Mouse (Mus musculus) layer of hippocampus, adult 18-20 months (tissue): ENCODE data around the gene Gramd1b. TPM values are rescaled to one million over a fixed set of nuclear protein-coding genes. Genes with fewer than 3 reads are reported as not detected.

Source experiments
- DNase-seq, 2 experiments: peaks; one replicate each; pipeline ENCODE4 v3.0.0; 2022; ENCODE audit warnings: low spot score in 2 of 2
- long read RNA-seq: library from polyadenylated mRNA; stranded (forward); transcript quantifications from one replicate; pipeline ENCODE4 v2.0.0, GENCODE M21; 2021
- total RNA-seq, 2 experiments: library from RNA; stranded (reverse); gene quantifications; 2 replicates each; pipeline ENCODE4 v1.2.3; 2021

The Gramd1b gene
- 100 to 1,000 TPM; 146 to 159 TPM for total RNA-seq
- long read RNA-seq, full-length matches to known transcripts = 5 of 55 reads
- long read RNA-seq, partial matches to known transcripts = 41 of 55 reads
- long read RNA-seq, other reads (novel, unspliced or antisense) = 9 of 55 reads

DNA sequence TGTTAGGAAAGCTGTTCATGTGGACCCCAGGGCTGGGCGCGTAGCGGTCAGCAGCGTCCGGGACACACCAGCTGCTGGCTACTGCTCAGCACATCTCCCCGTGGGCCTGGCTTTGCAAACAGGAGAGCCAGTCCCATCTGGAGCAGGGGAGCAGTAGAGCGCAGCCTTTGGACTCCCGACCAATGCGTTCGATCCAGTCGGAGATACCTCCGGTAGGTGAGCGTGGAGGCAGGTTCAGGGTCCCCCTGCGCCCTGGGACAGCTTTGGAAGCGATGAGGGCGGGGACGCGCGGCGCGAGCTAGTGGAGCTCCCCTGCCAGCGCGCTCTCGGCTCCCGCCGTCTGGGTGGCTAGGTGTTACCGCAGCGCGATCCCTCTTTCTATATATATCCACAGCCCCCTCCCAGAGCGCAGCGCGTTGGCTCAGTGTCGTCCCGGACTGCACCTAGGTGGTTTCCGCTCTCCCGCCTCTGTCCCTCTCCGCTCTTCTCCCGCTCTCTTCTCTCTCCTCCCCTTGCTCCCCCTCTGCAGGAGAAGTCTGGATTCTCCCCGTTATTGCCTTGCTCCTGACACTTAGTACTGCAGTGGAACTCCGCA, at the start of gene Gramd1b:
Gramd1b (minus strand) TSS at position 357 of the 595 bp plus-strand sequence.
- DNase-seq = no peak

GRCm38 (mm10) chr9:40578726-40579625, 47.8 kb upstream of the Gramd1b start:
- DNase-seq = no peak

DNA sequence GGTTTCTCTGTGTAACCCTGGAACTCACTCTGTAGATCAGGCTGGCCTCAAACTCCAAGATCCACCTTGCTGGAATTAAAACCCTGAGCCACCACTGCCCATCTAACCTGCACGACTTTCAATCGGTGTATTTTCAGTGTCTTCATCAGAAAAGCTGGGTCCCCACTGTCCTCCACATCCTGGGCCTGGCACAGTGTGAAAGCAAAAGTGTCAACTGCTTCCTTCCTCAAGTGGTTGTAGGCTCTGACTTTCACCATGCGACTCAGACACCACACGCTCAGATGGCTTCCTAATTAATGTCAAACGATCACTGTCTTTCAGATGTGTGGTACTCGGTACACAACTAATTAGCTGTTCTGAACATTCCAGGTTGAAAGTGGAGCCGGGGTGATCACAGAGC, 45.9 kb upstream of the Gramd1b start:
- DNase-seq = no peak

DNA sequence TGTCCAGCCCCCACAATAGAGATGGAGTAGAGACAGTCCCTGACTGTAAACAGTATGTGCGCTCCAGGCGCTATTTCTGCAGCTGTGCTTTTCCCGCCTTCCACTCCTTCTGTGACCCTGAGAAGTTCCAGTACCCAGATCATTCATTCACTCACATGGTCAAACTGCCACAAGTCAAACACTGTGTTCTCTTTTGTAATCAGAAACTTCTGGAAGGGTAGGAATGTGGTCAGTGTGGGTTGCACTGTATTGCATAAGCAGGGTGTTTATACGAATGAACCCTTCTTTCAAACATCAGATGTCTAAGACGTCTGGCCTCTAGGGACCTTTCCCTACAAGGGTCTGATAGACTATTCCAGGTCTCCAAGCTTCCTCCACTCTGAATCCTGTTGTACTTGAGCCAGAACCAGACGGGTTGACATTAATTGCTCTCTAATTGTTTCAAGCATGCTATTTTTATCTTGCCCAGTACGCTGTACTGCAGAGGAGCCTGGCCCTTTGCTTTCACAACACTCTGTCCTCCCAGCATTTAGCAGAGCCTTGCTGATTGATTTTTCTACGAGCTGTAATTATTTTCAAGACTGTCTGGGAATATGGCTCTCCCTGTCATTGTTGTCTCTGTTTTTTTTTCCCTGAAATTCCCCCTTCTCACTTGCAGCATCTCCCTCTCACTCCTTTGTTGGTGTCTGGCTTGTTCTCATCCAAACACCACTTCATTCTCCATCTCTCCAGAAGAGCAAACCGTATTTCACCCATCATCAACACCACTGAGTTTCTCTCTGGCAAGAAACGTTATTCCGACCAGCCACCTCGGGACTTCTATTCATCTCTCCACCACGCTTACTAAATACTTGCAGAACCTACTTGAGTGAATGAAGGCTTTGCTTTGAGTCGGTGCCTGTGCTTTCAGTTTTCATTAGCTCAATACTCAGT, 44.1 kb upstream of the Gramd1b start:
- no peak for DNase-seq

DNA sequence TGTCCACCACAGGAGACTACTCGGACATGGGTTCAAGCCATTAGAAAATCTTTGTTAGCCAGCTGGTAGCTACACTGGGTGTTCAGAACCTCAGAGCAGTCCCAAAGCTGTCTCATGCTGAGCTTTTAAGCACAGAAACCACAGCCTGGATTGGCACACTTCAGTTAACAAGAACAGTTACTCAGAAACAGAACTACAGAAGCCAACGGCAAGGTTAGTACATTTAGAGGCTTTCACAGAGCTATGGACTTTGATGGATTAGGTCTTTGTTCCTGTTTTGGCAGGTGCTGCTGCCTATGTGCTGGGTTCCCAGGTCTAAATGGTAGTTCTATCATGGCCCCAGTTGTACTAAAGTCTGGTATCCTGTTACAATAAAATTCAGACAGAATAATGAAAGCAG, 40.1 kb upstream of the Gramd1b start:
- DNase-seq = no peak

DNA sequence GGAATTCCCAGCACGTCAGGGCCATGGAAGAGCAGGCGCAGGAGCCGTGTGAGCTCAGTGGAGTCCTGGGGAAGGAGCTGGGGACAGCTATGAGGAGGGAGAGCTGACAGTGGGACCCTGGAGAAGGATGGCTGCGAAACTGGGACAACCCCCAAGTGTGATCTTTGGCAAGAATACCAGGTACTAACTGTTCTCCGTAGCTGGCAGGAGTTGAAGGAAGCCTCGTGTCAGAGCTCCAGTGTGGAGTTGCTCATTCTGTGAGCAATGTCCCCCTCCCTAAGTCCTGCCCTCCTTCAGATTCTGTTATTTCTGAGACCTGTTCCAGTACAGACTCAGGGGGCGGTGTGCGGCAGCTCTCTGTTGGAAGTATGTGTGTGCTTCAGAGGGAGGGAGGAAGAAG, 36.9 kb upstream of the Gramd1b start:
- DNase-seq = peak in 1 of 2 experiments; percentile 39

- no peak for DNase-seq
Observed at GRCm38 (mm10) chr9:40563750-40564149, 32.6 kb upstream of the Gramd1b start.

DNA sequence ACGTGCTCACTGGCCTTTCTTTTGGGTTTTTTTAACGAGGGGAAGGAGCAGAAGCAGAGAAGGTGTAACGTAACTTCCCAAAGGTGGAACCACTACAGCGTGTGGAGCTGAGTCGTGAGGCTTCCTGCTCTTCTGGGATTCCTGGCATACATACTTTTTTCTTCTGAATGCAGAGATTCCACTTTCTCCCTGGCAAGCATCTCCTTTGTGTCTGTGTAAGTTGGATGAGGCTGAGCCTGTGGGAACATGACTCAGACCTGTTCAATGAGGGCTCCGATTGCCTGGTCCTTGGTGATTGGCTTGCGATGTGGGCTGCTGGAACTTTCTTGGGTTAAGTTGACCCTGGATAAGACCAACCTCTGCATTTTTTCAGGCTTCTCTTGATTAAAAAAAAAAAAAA, 28.5 kb upstream of the Gramd1b start:
- no peak for DNase-seq

DNA sequence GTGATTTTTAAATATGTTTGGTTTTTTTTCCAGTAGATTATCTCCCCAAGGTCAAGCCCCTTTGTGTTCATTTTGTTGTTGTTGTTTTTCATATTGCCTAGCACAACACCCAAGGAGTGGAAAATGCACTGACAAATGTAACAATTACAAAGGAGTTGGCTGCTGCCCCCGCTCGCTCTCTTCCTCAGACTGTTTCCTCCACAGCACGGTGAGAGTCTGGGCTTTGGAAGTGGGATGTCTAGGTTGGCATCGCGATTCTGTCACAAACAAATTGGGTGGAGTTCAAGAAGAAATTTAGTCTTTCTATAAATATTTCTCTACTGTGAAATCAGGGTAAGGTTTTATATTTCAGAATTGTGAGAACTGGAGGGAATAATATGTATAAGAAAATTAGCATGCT, 26.6 kb upstream of the Gramd1b start:
- no peak for DNase-seq

GRCm38 (mm10) chr9:40556396-40556795, 25.2 kb upstream of the Gramd1b start:
- DNase-seq = no peak

DNA sequence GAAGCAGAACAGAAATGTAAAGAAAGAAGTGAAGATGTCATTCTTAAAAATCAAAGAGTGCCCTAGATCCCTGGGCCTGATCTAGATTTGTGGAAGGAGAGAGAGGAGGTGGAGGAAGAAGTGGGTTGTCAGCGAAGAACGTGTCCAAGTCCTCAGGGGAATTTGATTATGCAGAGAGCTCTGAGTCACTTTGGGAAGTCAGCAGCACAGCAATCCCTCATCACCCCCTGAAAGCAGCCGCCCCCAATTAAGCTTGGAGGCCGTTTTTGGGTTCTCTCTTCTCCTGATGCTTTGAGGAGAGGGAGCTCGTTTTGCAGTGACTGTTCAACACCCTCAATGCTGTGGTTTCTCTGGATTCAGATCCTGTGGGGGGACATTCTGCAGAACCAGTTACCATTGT, 24.1 kb upstream of the Gramd1b start:
- DNase-seq = no peak

- no peak for DNase-seq
Observed at GRCm38 (mm10) chr9:40547876-40548275, 16.7 kb upstream of the Gramd1b start.

GRCm38 (mm10) chr9:40545193-40545592, 14.0 kb upstream of the Gramd1b start:
- DNase-seq = no peak

GRCm38 (mm10) chr9:40539588-40540140, 8.5 kb upstream of the Gramd1b start:
- no peak for DNase-seq

DNA sequence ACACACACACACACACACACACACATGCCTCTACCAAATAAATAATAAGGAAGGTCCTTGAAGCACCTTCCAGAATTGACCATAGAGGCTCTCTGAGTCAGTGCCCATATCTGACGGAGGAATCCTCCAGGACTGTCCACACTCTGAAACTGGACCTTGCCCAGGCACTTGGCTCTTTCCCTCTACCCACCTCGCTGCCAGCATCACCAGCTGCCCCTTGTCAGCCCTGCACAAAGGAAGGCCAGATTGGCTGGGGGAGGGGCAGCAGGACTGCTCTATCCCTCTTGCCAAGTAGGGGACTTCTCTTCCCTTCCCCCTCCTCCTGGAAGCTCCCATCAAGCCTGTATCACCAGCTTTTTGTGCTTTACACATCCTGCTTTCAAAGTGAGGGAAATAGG, 6.5 kb upstream of the Gramd1b start:
- peak in 1 of 2 experiments; percentile 41 for DNase-seq

DNA sequence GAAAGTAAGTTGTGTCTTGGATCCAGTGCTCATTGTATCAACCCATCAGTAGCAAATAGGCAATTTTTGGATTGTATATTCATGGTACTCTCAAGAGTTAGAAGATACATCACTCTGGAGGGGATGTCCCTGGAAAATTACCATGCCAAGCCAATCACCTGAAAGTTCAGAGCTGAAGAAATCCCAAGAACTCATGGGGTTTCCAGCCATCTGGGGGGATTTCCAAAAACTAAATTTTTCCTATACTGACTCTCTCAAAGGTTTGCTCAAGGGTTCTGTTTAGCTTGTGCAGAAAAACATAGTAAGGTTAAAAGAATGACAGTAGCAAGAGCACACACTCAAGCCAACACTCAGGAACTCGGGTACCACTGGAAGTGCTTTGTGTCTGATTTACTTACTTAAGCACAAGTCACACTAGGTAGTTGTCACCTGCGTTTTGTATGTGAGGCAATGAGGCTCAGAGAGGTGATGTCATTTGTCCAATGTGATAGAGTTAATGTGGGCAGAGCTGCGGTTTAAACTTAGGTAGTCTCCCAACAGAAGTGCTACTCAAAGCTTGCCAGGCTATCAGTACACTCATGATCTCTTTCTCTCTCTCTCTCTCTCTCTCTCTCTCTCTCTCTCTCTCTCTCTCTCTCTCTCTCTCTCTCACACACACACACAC, 6.0 kb upstream of the Gramd1b start:
- DNase-seq = no peak

DNA sequence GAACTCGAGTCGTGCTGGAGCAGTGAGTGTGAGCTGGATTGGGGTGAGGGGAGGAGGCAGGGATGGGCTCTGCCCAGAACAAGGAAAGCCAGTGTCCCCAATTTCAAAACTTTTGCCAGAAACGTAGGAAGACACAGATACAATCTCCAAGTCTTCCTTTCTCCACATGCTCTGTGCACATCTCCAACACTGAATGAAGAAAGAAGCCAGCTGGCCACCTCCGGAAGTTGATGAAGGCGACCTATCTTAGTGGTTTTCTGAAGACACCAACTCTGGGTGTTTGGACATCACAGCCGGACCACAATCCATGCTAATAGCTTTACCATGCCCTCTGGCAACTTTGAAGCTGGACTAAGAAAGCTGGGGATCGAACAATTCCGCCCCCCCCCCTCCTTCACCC, 647 bp downstream of the Gramd1b start:
- no peak for DNase-seq

DNA sequence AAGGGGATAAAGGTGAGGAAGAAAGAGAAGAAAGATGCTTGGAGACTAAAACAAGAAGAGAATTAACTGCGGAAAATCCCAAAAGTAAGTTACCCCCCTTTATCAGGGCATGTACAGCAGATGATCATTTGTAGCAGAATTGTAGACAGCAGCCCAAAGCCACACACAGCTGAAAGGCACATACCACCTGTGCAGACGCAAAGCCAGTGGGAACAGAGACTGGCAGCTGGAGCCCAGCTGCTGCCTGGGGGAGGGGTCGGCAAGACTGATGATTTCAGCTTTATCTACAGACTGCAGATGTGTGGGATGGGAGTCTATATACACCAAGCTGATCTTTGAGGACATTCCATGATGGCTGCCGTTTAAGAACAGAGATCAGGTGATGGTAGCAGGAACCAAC, 2.5 kb downstream of the Gramd1b start:
- no peak for DNase-seq

DNA sequence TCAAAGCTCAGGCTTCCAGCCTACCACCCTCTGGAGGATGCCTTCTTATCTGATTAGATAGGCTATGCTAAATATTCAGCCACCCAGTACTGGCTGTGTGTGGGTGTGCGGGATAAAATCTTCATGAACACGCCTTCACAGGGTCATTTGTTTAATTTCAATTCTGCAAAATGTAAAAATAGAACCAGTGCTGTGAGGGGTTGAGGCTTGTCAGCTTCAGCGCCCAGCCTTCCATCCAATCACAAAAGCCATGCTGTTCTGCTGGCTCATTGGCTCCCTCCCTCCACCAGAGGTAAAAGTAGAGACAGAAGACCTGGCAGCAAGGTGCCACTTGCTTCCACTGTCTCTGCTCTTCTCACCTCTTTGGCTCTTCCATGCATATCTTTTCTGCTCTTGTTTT, 4.3 kb downstream of the Gramd1b start:
- no peak for DNase-seq

- DNase-seq = peak in 1 of 2 experiments; percentile 79
Observed at GRCm38 (mm10) chr9:40522156-40522555, 9.0 kb downstream of the Gramd1b start.
